Mouse (Mus musculus): ENCODE data around the gene Reck.

DNA sequence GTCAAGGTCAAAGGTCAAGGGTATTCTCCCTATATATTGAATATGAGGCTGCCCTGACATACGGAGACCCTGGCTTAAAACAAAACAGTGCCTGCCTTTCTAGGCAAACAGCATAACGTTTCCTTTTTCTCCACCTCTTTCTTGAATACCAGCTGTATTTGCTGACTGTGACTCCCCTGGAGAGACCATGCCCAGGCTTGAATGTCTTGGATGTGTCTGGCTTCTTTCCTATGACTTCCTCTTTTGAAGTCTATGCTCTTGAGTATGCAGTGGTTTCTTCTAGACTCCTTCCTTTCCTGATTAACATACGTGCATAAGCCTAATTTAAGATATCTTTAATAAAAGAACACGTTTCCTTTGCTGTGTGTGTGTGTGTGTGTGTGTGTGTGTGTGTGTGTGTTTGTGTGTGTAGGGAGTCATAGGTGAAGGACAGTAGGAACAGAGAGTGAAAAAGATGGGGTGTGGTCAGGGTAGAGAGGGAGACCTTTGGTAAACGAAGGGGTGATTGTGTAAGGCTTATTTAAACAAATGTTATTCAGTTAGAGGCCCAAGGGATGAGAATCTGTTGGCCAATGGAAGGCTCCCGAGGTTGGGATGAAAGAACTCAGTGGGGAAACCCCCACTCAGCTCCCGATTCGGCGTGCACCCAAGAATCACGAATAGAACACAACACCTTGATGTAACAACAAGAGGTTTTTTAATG, 99.7 kb downstream of the Reck start:
- no peak for TF ChIP-seq CTCF (IDR thresholded peaks at IDR 0.05; ENCODE audit: low read depth)
- no peak for TF ChIP-seq EP300 (IDR thresholded peaks at IDR 0.05; ENCODE audit: low read depth)
